Mouse (Mus musculus): Measurements from ENCODE around the gene Arhgap27.

DNA sequence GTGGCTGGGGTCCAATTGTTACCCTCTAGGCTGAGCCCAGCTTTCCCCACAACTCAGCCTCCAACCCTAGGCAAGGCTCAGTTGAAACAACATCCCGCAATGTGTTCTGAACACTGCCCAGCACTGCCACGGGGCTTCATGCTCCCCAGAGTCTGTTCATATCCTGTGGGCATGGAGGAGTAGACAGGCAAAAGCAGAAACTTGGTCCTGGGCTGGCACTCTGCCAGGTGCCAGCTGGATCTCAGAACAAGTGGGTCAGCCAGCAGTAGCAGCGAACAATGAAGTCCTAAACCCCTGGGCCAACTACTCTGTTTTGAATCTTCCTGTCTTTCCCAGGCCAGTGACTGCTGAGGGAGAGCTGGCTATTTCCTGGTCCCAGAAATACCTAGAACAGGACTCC, 8.6 kb upstream of the Arhgap27 start:
- TF ChIP-seq CTCF (conservative IDR thresholded peaks at IDR 0.05; ENCODE audit: insufficient read depth, insufficient read length, low read depth, low read length) (no peak), POLR2A (IDR thresholded peaks at IDR 0.05; ENCODE audit: low read depth, low read length) (no peak)

Data from kidney, adult 2 months (tissue).